8 mouse cellular contexts compared by ENCODE assay signal in genomic region chr4:120287290-120288111, GRCm38 (mm10). TPM values are rescaled to one million over a fixed set of nuclear protein-coding genes. Genes with fewer than 3 reads are reported as not detected.
DNase-seq lines count a peak whose midpoint lies in the region; ATAC-seq and TF ChIP-seq lines count a peak whose summit lies in the region.

TSS of gene Foxo6 (minus strand) at chr4:120287349.

- no peaks in the 10 kb centered on the region for H3K9me3 ChIP-seq in embryonic facial prominence, embryonic 15.5 days (replicated peaks)
- H3K9me3 ChIP-seq in limb, embryonic 14.5 days (ENCODE audit: control insufficient read depth, low read length): no peaks in the 10 kb centered on the region

- DNase-seq in 3T3-L1 (ENCODE audit: low read depth, low spot score): peak; percentile 91
- DNase-seq in heart, adult 8-10 months (ENCODE audit: low spot score): peak; percentile 95
- DNase-seq in kidney, adult 9 months: peak; percentile 98
- peak; percentile 94 for DNase-seq in limb, embryonic 14.5 days (ENCODE audit: low spot score)
- DNase-seq in monocyte, adult 2 months (ENCODE audit: low read depth in 1 of 2, low spot score in 2 of 2): peak; percentile 72 to 79
- DNase-seq in spleen, postnatal 36 days (ENCODE audit: low spot score in 2 of 2): peak; percentile 83 to 86

- WGBS in bone marrow, adult 2 months: 1% methylated on average over 67 of the region's 99 CpGs
- under 1% methylated on average over 91 of the region's 99 CpGs for WGBS in embryonic facial prominence, embryonic 15.5 days
- 0% methylated on average over 43 of the region's 99 CpGs for WGBS in limb, embryonic 14.5 days

- peak; percentile 89 for ATAC-seq in embryonic facial prominence, embryonic 15.5 days (ENCODE audit: insufficient number of reproducible peaks, low FRiP score, low TSS enrichment, low read depth)
- ATAC-seq in limb, embryonic 14.5 days (ENCODE audit: low FRiP score, low read depth): peak; percentile 94

- no peak for TF ChIP-seq POLR2A in bone marrow, adult 2 months (IDR thresholded peaks at IDR 0.05; ENCODE audit: borderline replicate concordance, control insufficient read depth, low read depth, low read length)
- TF ChIP-seq POLR2A in limb, embryonic 14.5 days (IDR thresholded peaks at IDR 0.05; ENCODE audit: borderline replicate concordance, extremely low read depth, insufficient read depth, insufficient read length): no peak

- H3K36me3 ChIP-seq in embryonic facial prominence, embryonic 15.5 days: no peaks in the 10 kb centered on the region
- H3K36me3 ChIP-seq in limb, embryonic 14.5 days (ENCODE audit: control insufficient read depth, insufficient read depth, low read length): no peaks in the 10 kb centered on the region

- H3K4me3 ChIP-seq in bone marrow, adult 2 months (replicated peaks; ENCODE audit: control insufficient read depth, low read depth, low read length): peak within 1 kb of the TSS; percentile 23
- peak within 1 kb of the TSS; percentile 69 for H3K4me3 ChIP-seq in embryonic facial prominence, embryonic 15.5 days (replicated peaks)
- H3K4me3 ChIP-seq in limb, embryonic 14.5 days (replicated peaks; ENCODE audit: low read length): peak within 1 kb of the TSS; percentile 62

- TF ChIP-seq CTCF in bone marrow, adult 2 months (IDR thresholded peaks at IDR 0.05; ENCODE audit: control insufficient read depth, insufficient read depth, low read length): peak; percentile 54; the same call in 1 of the 2 replicates

- peak within 1 kb of the TSS; percentile 99 for H3K4me2 ChIP-seq in embryonic facial prominence, embryonic 15.5 days (replicated peaks)
- H3K4me2 ChIP-seq in limb, embryonic 14.5 days (replicated peaks; ENCODE audit: low read depth, low read length, severe bottlenecking): peak within 1 kb of the TSS; percentile 100

- H3K27ac ChIP-seq in bone marrow, adult 2 months (ENCODE audit: control insufficient read depth, insufficient read depth, low read depth, low read length, poor library complexity): peak within 1 kb of the TSS; percentile 16; the same call in 1 of the 2 replicates
- H3K27ac ChIP-seq in embryonic facial prominence, embryonic 15.5 days (replicated peaks): peak within 1 kb of the TSS; percentile 61
- no peak within 1 kb of the TSS for H3K27ac ChIP-seq in limb, embryonic 14.5 days (replicated peaks; ENCODE audit: low read depth, low read length)

- peak within 1 kb of the TSS; percentile 44 for H3K9ac ChIP-seq in embryonic facial prominence, embryonic 15.5 days
- peak within 1 kb of the TSS; percentile 52 for H3K9ac ChIP-seq in limb, embryonic 14.5 days (ENCODE audit: low read depth, low read length, severe bottlenecking)

- H3K4me1 ChIP-seq in bone marrow, adult 2 months (ENCODE audit: control insufficient read depth, insufficient read depth, low read length): peaks cover 1% of the 10 kb centered on the region; the same call in 1 of the 2 replicates
- H3K4me1 ChIP-seq in embryonic facial prominence, embryonic 15.5 days: peaks cover 47% of the 10 kb centered on the region
- peaks cover 15% of the 10 kb centered on the region for H3K4me1 ChIP-seq in limb, embryonic 14.5 days (ENCODE audit: control insufficient read depth, insufficient read depth, low read length)

- H3K27me3 ChIP-seq in embryonic facial prominence, embryonic 15.5 days: peaks cover 33% of the 10 kb centered on the region
- peaks cover 36% of the 10 kb centered on the region for H3K27me3 ChIP-seq in limb, embryonic 14.5 days (ENCODE audit: control insufficient read depth, insufficient read depth, low read length)

RNA-seq across cellular contexts. Expression of gene Foxo6, which starts in this region (rescaled TPM):
- polyA plus RNA-seq in bone marrow, adult 2 months (2011; ENCODE audit: insufficient read depth, insufficient read length, low replicate concordance, missing spikeins): not detected in 2 replicates
- 0.95 and 1.0 TPM in 2 replicates for polyA plus RNA-seq in embryonic facial prominence, embryonic 15.5 days (2015; fragmentation: Nextera tagmentation; extraction: Ambion mirVana)
- total RNA-seq in heart, adult 8-10 months (2022): 1 to 10 TPM; 2.3 to 6.3 (median 3.3) TPM
- polyA plus RNA-seq in limb, embryonic 14.5 days (2012; rRNA removed): 2.0 and 2.8 TPM in 2 replicates
- 0.29 and 0.48 TPM in 2 replicates for polyA plus RNA-seq in limb, embryonic 14.5 days (2014; fragmentation: Nextera tagmentation; extraction: Ambion mirVana)
